Mouse (Mus musculus) myocyte (in vitro differentiated cells): ENCODE results near the gene Olfr680-ps1.

ENCODE experiments used
- POLR2A ChIP-seq: IDR thresholded peaks from one replicate; pipeline ENCODE4 v1.6.1; 2011; ENCODE audit warnings: low read depth, mild to moderate bottlenecking, control low read depth, moderate library complexity; ENCODE audit not compliant: insufficient read length
- POLR2AphosphoS2 ChIP-seq: IDR thresholded peaks from one replicate; pipeline ENCODE4 v1.6.1; 2011; ENCODE audit warnings: low read depth, control low read depth; ENCODE audit not compliant: insufficient read length

- TF ChIP-seq POLR2A = no peak
- no peak for TF ChIP-seq POLR2AphosphoS2
These were observed 11.7 kb downstream of the Olfr680-ps1 start, which contains the start of gene Olfr679 for GRCm38 (mm10) chr7:105080905-105081304.
